Mouse (Mus musculus): ENCODE results near the gene Cdc25b.

GRCm38 (mm10) chr2:131179246-131179886, 7.4 kb upstream of the Cdc25b start:
- TF ChIP-seq CTCF (IDR thresholded peaks at IDR 0.05; ENCODE audit: low read depth) (no peak; the same call in none of the 2 replicates), EP300 (IDR thresholded peaks at IDR 0.05; ENCODE audit: low read depth) (no peak)
